Mouse (Mus musculus) testis, adult 2 months (tissue): ENCODE measurements around the gene Plcb4. TPM values are rescaled to one million over a fixed set of nuclear protein-coding genes. Genes with fewer than 3 reads are reported as not detected.

Experiments
- H3K27ac ChIP-seq: fragments of 200-500 bp; 2 replicates; pipeline ENCODE4 v1.5.1; 2012; ENCODE audit warnings: low read depth, low read length; ENCODE audit not compliant: control insufficient read depth, insufficient read depth
- H3K27me3 ChIP-seq: fragments of 200-500 bp; 2 replicates; pipeline ENCODE4 v1.6.1; 2012; ENCODE audit warnings: mild to moderate bottlenecking, low read length, moderate library complexity; ENCODE audit not compliant: control insufficient read depth, insufficient read depth
- H3K36me3 ChIP-seq: fragments of 200-500 bp; 2 replicates; pipeline ENCODE4 v1.6.1; 2012; ENCODE audit warnings: mild to moderate bottlenecking, low read length; ENCODE audit not compliant: control insufficient read depth, insufficient read depth
- H3K4me1 ChIP-seq: fragments of 200-500 bp; 2 replicates; pipeline ENCODE4 v1.6.1; 2012; ENCODE audit warnings: low read length; ENCODE audit not compliant: control insufficient read depth, insufficient read depth
- H3K4me3 ChIP-seq: fragments of 200-500 bp; 2 replicates; pipeline ENCODE4 v1.5.1; 2012; ENCODE audit warnings: low read depth, mild to moderate bottlenecking, low read length, moderate library complexity, mixed read lengths; ENCODE audit not compliant: control insufficient read depth
- CTCF ChIP-seq: fragments of 200-500 bp; IDR thresholded peaks from 2 replicates; pipeline ENCODE4 v1.5.1; 2012; ENCODE audit warnings: low read depth, mild to moderate bottlenecking, inconsistent platforms, low read length, moderate library complexity; ENCODE audit not compliant: control insufficient read depth, insufficient read depth, insufficient replicate concordance
- POLR2A ChIP-seq: fragments of 200-500 bp; IDR thresholded peaks from 2 replicates; pipeline ENCODE4 v1.6.1; 2012; ENCODE audit warnings: low read depth, mild to moderate bottlenecking, inconsistent platforms, low read length, moderate library complexity; ENCODE audit not compliant: control insufficient read depth
- polyA plus RNA-seq: library from polyadenylated mRNA; depleted of rRNA; stranded (reverse); fragments of >200 nt; gene quantifications from 2 replicates; pipeline ENCODE4 v1.2.3, GENCODE M21; 2012

Plcb4 gene
- polyA plus RNA-seq, 1 experiment = 12.3 TPM

DNA sequence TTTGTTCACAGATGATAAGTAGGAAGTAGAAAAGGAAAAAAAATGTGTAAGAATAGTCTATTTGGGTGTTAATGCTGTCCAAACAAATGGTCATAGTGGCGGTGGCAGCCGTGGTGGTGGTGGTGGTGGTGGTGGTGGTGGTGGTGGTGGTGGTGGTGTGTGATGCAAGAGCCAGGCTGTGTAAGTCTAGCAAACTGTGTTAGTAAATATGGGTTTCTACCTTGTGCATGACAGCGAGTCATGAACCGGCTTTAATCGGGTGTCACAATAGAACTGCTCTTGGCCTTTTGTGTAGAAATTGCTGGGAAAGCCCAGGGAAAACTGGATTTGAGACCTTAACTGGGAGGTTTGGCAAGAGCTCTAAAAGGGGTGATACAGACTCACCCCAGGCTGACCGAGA is 188.9 kb downstream of the Plcb4 start:
- no peak overlapping the region for H3K4me3 ChIP-seq
- no peaks in the 10 kb centered on the region for H3K27me3 ChIP-seq
- H3K36me3 ChIP-seq = no peaks in the 10 kb centered on the region
- no peak overlapping the region for H3K27ac ChIP-seq
- no peaks in the 10 kb centered on the region for H3K4me1 ChIP-seq
- TF ChIP-seq CTCF (no peak), POLR2A (no peak)

DNA sequence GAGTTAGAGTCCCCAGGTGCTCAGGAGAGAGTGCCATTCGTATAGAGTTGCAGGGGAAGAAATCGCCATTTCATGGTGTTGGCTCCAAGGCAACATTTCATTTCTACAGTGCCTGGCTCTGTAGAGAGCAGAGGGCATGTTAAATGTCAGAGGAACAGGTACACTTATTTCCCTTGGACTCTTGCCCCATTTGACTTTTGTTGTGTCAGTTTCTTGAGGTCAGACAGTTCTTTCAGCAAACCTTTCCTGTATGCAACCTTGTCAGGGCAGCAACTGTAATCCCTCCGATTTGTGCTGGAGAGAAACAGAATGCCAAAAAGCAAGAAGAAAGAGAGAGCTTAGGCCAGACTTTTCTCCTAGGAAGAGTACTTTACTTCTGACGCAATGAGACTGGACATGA is 189.4 kb downstream of the Plcb4 start:
- Histone ChIP-seq H3K4me3 (no peak overlapping the region), H3K36me3 (no peaks in the 10 kb centered on the region), H3K27ac (no peak overlapping the region), H3K27me3 (no peaks in the 10 kb centered on the region), H3K4me1 (no peaks in the 10 kb centered on the region)
- no peak for TF ChIP-seq CTCF
- TF ChIP-seq POLR2A = no peak

DNA sequence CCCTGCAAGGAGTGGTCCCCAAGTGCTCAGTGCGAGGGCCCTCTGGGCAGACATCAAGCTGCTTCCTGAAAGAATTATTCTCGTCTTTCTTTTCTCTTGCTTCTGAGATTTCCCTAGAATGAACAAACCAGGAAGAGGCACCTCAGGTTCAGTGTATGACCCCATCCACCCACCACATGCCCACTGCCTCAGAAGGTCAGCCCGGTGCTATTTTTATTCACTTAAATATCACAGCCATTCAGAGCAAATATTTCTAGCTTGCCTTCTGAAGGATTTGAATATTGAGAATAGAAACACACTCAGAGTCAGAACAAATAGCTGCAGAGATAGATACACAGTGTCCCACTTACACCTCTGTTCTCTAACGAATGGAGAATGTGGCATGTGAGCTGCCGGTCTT is 193.2 kb downstream of the Plcb4 start:
- TF ChIP-seq POLR2A (no peak), CTCF (no peak)
- Histone ChIP-seq H3K36me3 (no peaks in the 10 kb centered on the region), H3K27me3 (no peaks in the 10 kb centered on the region), H3K4me3 (no peak overlapping the region), H3K27ac (no peak overlapping the region), H3K4me1 (no peaks in the 10 kb centered on the region)

DNA sequence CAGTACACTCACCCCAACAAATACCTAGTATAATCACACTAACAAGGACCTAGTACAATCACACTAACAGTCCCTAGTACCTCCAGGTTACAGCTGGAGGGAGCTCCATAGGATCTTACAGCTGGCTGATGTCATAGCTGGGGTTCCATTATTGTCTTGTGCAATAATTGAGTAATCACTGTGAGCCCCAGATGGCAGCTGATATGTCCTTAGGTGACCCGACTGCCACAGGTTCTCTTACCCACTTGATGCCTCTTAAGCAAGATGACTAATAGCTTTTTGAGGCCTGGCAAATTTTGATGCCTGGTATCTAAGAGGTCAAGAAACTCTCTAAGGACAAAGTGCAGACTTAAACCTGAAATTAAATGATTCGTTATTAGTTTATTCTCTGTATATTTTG is 194.3 kb downstream of the Plcb4 start:
- Histone ChIP-seq H3K36me3 (no peaks in the 10 kb centered on the region), H3K4me1 (no peaks in the 10 kb centered on the region), H3K4me3 (no peak overlapping the region), H3K27ac (no peak overlapping the region), H3K27me3 (no peaks in the 10 kb centered on the region)
- TF ChIP-seq POLR2A = no peak
- TF ChIP-seq CTCF = no peak

DNA sequence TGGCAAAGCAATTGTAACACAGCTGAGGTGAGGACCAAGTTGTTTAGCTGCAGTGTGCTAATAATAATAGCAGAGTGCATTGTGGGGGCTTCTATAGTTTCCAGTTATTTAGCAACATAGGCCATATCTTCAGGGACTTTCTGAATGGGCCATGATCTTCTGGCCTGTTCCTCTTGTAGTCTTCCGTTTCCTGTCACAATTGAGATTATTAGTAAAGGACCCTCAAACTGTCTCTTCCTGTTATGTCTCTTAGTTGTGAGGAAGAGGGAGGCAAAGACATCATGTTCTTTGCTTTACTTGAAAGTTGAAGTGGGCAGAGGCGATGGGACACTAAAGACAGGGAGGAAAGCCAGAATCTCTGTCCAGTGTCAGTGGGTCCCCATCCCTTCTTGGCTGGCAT is 195.2 kb downstream of the Plcb4 start:
- H3K27ac ChIP-seq = no peak overlapping the region
- H3K27me3 ChIP-seq = no peaks in the 10 kb centered on the region
- TF ChIP-seq CTCF = no peak
- no peak for TF ChIP-seq POLR2A
- no peaks in the 10 kb centered on the region for H3K4me1 ChIP-seq
- no peaks in the 10 kb centered on the region for H3K36me3 ChIP-seq
- H3K4me3 ChIP-seq = no peak overlapping the region

DNA sequence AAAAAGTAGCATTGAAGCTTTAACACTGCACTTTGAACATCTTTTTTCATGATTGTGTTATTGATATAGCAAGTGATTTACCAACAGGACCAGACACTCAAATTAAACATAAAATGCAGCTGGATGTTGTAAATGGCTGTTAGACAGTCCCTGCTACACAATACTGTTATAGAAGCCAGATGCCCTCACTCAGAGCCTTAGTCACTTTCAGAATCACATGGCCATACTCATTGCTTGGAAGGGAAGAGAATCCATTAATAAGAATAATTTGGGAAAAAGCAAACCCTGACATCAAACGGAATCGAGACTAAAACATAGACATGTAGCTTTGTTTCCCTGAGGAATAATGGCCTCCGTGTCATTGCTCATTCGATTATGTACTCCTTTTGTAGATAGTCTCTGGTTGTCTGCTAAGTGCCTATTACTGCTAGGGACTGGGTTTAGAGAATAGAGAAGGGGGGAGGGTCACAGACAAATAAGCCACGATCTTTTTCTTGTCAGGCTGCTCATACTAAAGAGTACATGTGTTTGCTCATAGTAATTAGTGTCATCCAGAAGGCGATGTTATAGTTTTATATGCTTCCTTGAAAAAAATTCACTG is 197.2 kb downstream of the Plcb4 start:
- Histone ChIP-seq H3K27me3 (no peaks in the 10 kb centered on the region), H3K36me3 (no peaks in the 10 kb centered on the region), H3K4me3 (no peak overlapping the region), H3K27ac (no peak overlapping the region), H3K4me1 (no peaks in the 10 kb centered on the region)
- no peak for TF ChIP-seq CTCF
- TF ChIP-seq POLR2A = no peak

DNA sequence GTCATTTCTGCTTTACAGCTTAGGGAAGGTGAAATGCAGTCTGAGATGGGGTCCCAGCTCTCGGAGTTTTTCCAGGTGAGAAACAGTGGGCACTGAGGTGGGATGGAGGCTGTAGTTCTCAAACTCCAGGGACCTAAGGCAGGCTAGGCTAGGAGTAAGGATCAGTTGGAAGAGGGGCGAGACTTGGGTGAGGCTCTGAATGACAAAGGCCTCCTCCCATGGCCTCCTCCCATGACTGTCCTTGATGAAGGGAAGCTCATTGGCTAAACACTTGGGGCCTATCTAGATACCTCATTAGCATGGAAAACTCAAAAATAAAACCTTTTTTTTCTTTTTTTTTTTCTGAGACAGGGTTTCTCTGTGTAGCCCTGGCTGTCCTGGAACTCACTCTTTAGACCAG is 198.0 kb downstream of the Plcb4 start:
- Histone ChIP-seq H3K4me1 (no peaks in the 10 kb centered on the region), H3K4me3 (no peak overlapping the region), H3K27ac (no peak overlapping the region), H3K27me3 (no peaks in the 10 kb centered on the region), H3K36me3 (no peaks in the 10 kb centered on the region)
- no peak for TF ChIP-seq CTCF
- TF ChIP-seq POLR2A = no peak
